Mouse (Mus musculus): Measurements from ENCODE around the gene Rnf44. TPM values are rescaled to one million over a fixed set of nuclear protein-coding genes. Genes with fewer than 3 reads are reported as not detected.

The Rnf44 gene
- polyA plus RNA-seq, 1 experiment from 2014 or later, result 75.9 TPM

- no peak for DNase-seq (ENCODE audit: low spot score)
- no peak for ATAC-seq (ENCODE audit: low FRiP score)
- no peak overlapping the region for H3K27ac ChIP-seq
Measured at GRCm38 (mm10) chr13:54678263-54678662, 15.4 kb downstream of the Rnf44 start.

GRCm38 (mm10) chr13:54675895-54676590 is 17.7 kb downstream of the Rnf44 start:
- no peak overlapping the region for H3K9ac ChIP-seq
- no peaks in the 10 kb centered on the region for H3K9me3 ChIP-seq (ENCODE audit: control insufficient read depth, low read length)
- H3K27ac ChIP-seq, result no peak overlapping the region
- H3K4me2 ChIP-seq (replicated peaks), result no peak overlapping the region
- no peaks in the 10 kb centered on the region for H3K4me1 ChIP-seq (replicated peaks; ENCODE audit: control insufficient read depth, insufficient read depth, low read length)
- no peak overlapping the region for H3K4me3 ChIP-seq (replicated peaks; ENCODE audit: low read length)
- H3K36me3 ChIP-seq (replicated peaks; ENCODE audit: control insufficient read depth, insufficient read depth), result peaks cover 29% of the 10 kb centered on the region
- ATAC-seq (ENCODE audit: low FRiP score) (no peak), DNase-seq (ENCODE audit: low spot score) (no peak)
- H3K27me3 ChIP-seq (ENCODE audit: control insufficient read depth, insufficient read depth, low read length), result no peaks in the 10 kb centered on the region
- 71% methylated on average over 11 of the region's 11 CpGs for WGBS

More at GRCm38 (mm10) chr13:54678263-54678662, 15.4 kb downstream of the Rnf44 start:
- whole genome bisulfite sequencing, result 93% methylated on average over 4 of the region's 4 CpGs
- H3K36me3 ChIP-seq (replicated peaks; ENCODE audit: control insufficient read depth, insufficient read depth), result peaks cover 51% of the 10 kb centered on the region
- no peaks in the 10 kb centered on the region for H3K27me3 ChIP-seq (ENCODE audit: control insufficient read depth, insufficient read depth, low read length)
- H3K9me3 ChIP-seq (ENCODE audit: control insufficient read depth, low read length), result no peaks in the 10 kb centered on the region
- no peak overlapping the region for H3K4me2 ChIP-seq (replicated peaks)
- H3K4me1 ChIP-seq (replicated peaks; ENCODE audit: control insufficient read depth, insufficient read depth, low read length), result no peaks in the 10 kb centered on the region
- no peak overlapping the region for H3K9ac ChIP-seq
- no peak overlapping the region for H3K4me3 ChIP-seq (replicated peaks; ENCODE audit: low read length)

- WGBS, result 87% methylated on average over 2 of the region's 2 CpGs
- ATAC-seq (ENCODE audit: low FRiP score) (no peak), DNase-seq (ENCODE audit: low spot score) (no peak)
- Histone ChIP-seq H3K9ac (no peak overlapping the region), H3K4me2 (replicated peaks) (no peak overlapping the region), H3K27me3 (ENCODE audit: control insufficient read depth, insufficient read depth, low read length) (no peaks in the 10 kb centered on the region), H3K27ac (no peak overlapping the region), H3K9me3 (ENCODE audit: control insufficient read depth, low read length) (no peaks in the 10 kb centered on the region), H3K36me3 (replicated peaks; ENCODE audit: control insufficient read depth, insufficient read depth) (no peaks in the 10 kb centered on the region), H3K4me3 (replicated peaks; ENCODE audit: low read length) (no peak overlapping the region), H3K4me1 (replicated peaks; ENCODE audit: control insufficient read depth, insufficient read depth, low read length) (no peaks in the 10 kb centered on the region)
Measured at GRCm38 (mm10) chr13:54670491-54670890, 23.2 kb downstream of the Rnf44 start.

GRCm38 (mm10) chr13:54665062-54665461 is 28.6 kb downstream of the Rnf44 start:
- ATAC-seq (ENCODE audit: low FRiP score), result no peak
- no peak overlapping the region for H3K9ac ChIP-seq
- H3K36me3 ChIP-seq (replicated peaks; ENCODE audit: control insufficient read depth, insufficient read depth), result peaks cover 46% of the 10 kb centered on the region
- H3K4me1 ChIP-seq (replicated peaks; ENCODE audit: control insufficient read depth, insufficient read depth, low read length), result no peaks in the 10 kb centered on the region
- no peak for DNase-seq (ENCODE audit: low spot score)
- H3K9me3 ChIP-seq (ENCODE audit: control insufficient read depth, low read length), result no peaks in the 10 kb centered on the region
- H3K4me3 ChIP-seq (replicated peaks; ENCODE audit: low read length), result no peak overlapping the region
- no peak overlapping the region for H3K4me2 ChIP-seq (replicated peaks)
- H3K27ac ChIP-seq, result no peak overlapping the region
- no peaks in the 10 kb centered on the region for H3K27me3 ChIP-seq (ENCODE audit: control insufficient read depth, insufficient read depth, low read length)
- WGBS, result 96% methylated on average over 7 of the region's 7 CpGs

GRCm38 (mm10) chr13:54664509-54664908 is 29.2 kb downstream of the Rnf44 start:
- WGBS, result 94% methylated on average over 1 of the region's 1 CpGs
- ATAC-seq (ENCODE audit: low FRiP score) (no peak), DNase-seq (ENCODE audit: low spot score) (no peak)
- peaks cover 52% of the 10 kb centered on the region for H3K36me3 ChIP-seq (replicated peaks; ENCODE audit: control insufficient read depth, insufficient read depth)
- no peak overlapping the region for H3K27ac ChIP-seq
- no peak overlapping the region for H3K4me3 ChIP-seq (replicated peaks; ENCODE audit: low read length)
- no peaks in the 10 kb centered on the region for H3K9me3 ChIP-seq (ENCODE audit: control insufficient read depth, low read length)
- no peaks in the 10 kb centered on the region for H3K27me3 ChIP-seq (ENCODE audit: control insufficient read depth, insufficient read depth, low read length)
- no peaks in the 10 kb centered on the region for H3K4me1 ChIP-seq (replicated peaks; ENCODE audit: control insufficient read depth, insufficient read depth, low read length)
- H3K9ac ChIP-seq, result no peak overlapping the region
- no peak overlapping the region for H3K4me2 ChIP-seq (replicated peaks)

- no peak overlapping the region for H3K27ac ChIP-seq
- no peak overlapping the region for H3K4me3 ChIP-seq (replicated peaks; ENCODE audit: low read length)
- H3K27me3 ChIP-seq (ENCODE audit: control insufficient read depth, insufficient read depth, low read length), result no peaks in the 10 kb centered on the region
- ATAC-seq (ENCODE audit: low FRiP score), result no peak
- H3K9ac ChIP-seq, result no peak overlapping the region
- WGBS, result 89% methylated on average over 4 of the region's 4 CpGs
- H3K9me3 ChIP-seq (ENCODE audit: control insufficient read depth, low read length), result no peaks in the 10 kb centered on the region
- no peak overlapping the region for H3K4me2 ChIP-seq (replicated peaks)
- DNase-seq (ENCODE audit: low spot score), result no peak
- no peaks in the 10 kb centered on the region for H3K4me1 ChIP-seq (replicated peaks; ENCODE audit: control insufficient read depth, insufficient read depth, low read length)
- H3K36me3 ChIP-seq (replicated peaks; ENCODE audit: control insufficient read depth, insufficient read depth), result peaks cover 56% of the 10 kb centered on the region
Measured at GRCm38 (mm10) chr13:54663999-54664398, 29.7 kb downstream of the Rnf44 start.

- peaks cover 82% of the 10 kb centered on the region for H3K36me3 ChIP-seq (replicated peaks; ENCODE audit: control insufficient read depth, insufficient read depth)
- no peak for ATAC-seq (ENCODE audit: low FRiP score)
Measured at GRCm38 (mm10) chr13:54661358-54661757, 32.3 kb downstream of the Rnf44 start.

GRCm38 (mm10) chr13:54660877-54661276 is 32.8 kb downstream of the Rnf44 start:
- Histone ChIP-seq H3K36me3 (replicated peaks; ENCODE audit: control insufficient read depth, insufficient read depth) (peaks cover 87% of the 10 kb centered on the region), H3K9me3 (ENCODE audit: control insufficient read depth, low read length) (no peaks in the 10 kb centered on the region), H3K27ac (no peak overlapping the region), H3K4me2 (replicated peaks) (no peak overlapping the region), H3K4me1 (replicated peaks; ENCODE audit: control insufficient read depth, insufficient read depth, low read length) (no peaks in the 10 kb centered on the region), H3K27me3 (ENCODE audit: control insufficient read depth, insufficient read depth, low read length) (no peaks in the 10 kb centered on the region), H3K9ac (no peak overlapping the region), H3K4me3 (replicated peaks; ENCODE audit: low read length) (no peak overlapping the region)
- 53% methylated on average over 5 of the region's 5 CpGs for WGBS
- no peak for ATAC-seq (ENCODE audit: low FRiP score)
- no peak for DNase-seq (ENCODE audit: low spot score)

More at GRCm38 (mm10) chr13:54661358-54661757, 32.3 kb downstream of the Rnf44 start:
- Histone ChIP-seq H3K4me3 (replicated peaks; ENCODE audit: low read length) (no peak overlapping the region), H3K9ac (no peak overlapping the region), H3K4me2 (replicated peaks) (no peak overlapping the region), H3K27me3 (ENCODE audit: control insufficient read depth, insufficient read depth, low read length) (no peaks in the 10 kb centered on the region), H3K9me3 (ENCODE audit: control insufficient read depth, low read length) (no peaks in the 10 kb centered on the region), H3K4me1 (replicated peaks; ENCODE audit: control insufficient read depth, insufficient read depth, low read length) (no peaks in the 10 kb centered on the region), H3K27ac (no peak overlapping the region)
- 81% methylated on average over 12 of the region's 12 CpGs for WGBS
- DNase-seq (ENCODE audit: low spot score), result no peak

- no peak for DNase-seq (ENCODE audit: low spot score)
- WGBS, result 96% methylated on average over 3 of the region's 3 CpGs
- H3K27ac ChIP-seq, result no peak overlapping the region
- H3K9ac ChIP-seq, result no peak overlapping the region
- peaks cover 99% of the 10 kb centered on the region for H3K36me3 ChIP-seq (replicated peaks; ENCODE audit: control insufficient read depth, insufficient read depth)
- no peak overlapping the region for H3K4me3 ChIP-seq (replicated peaks; ENCODE audit: low read length)
- no peak for ATAC-seq (ENCODE audit: low FRiP score)
- no peak overlapping the region for H3K4me2 ChIP-seq (replicated peaks)
- no peaks in the 10 kb centered on the region for H3K27me3 ChIP-seq (ENCODE audit: control insufficient read depth, insufficient read depth, low read length)
- H3K9me3 ChIP-seq (ENCODE audit: control insufficient read depth, low read length), result no peaks in the 10 kb centered on the region
- no peaks in the 10 kb centered on the region for H3K4me1 ChIP-seq (replicated peaks; ENCODE audit: control insufficient read depth, insufficient read depth, low read length)
Measured at GRCm38 (mm10) chr13:54650461-54650860, 43.2 kb downstream of the Rnf44 start.

- Histone ChIP-seq H3K4me3 (replicated peaks; ENCODE audit: low read length) (no peak overlapping the region), H3K9ac (no peak overlapping the region), H3K4me1 (replicated peaks; ENCODE audit: control insufficient read depth, insufficient read depth, low read length) (no peaks in the 10 kb centered on the region), H3K9me3 (ENCODE audit: control insufficient read depth, low read length) (no peaks in the 10 kb centered on the region), H3K27me3 (ENCODE audit: control insufficient read depth, insufficient read depth, low read length) (no peaks in the 10 kb centered on the region), H3K36me3 (replicated peaks; ENCODE audit: control insufficient read depth, insufficient read depth) (peaks cover 42% of the 10 kb centered on the region), H3K4me2 (replicated peaks) (no peak overlapping the region), H3K27ac (no peak overlapping the region)
- ATAC-seq (ENCODE audit: low FRiP score) (no peak), DNase-seq (ENCODE audit: low spot score) (no peak)
- WGBS, result 97% methylated on average over 3 of the region's 3 CpGs
Measured at GRCm38 (mm10) chr13:54635011-54635410, 58.7 kb downstream of the Rnf44 start.

Measured in hindbrain, embryonic 14.5 days (tissue).